Mouse (Mus musculus): ENCODE results near the gene Atp6v1g2.

- no peak for TF ChIP-seq POLR2A (IDR thresholded peaks at IDR 0.05; ENCODE audit: insufficient read depth, low read length)
- no peak for TF ChIP-seq CTCF (IDR thresholded peaks at IDR 0.05; ENCODE audit: low read depth, low read length)
- TF ChIP-seq EP300 (IDR thresholded peaks at IDR 0.05; ENCODE audit: insufficient read depth, low read depth, low read length), result no peak
Observed at GRCm38 (mm10) chr17:35186681-35187080, 46.8 kb upstream of the Atp6v1g2 start.

Measured in ES-Bruce4 (cell line).